Mouse (Mus musculus) gastrocnemius, postnatal 10 days (tissue): ENCODE data around the gene Tbck. TPM values are rescaled to one million over a fixed set of nuclear protein-coding genes. Genes with fewer than 3 reads are reported as not detected.

Experiments used
- DNase-seq: peaks from one replicate; pipeline ENCODE4 v3.0.0; 2021; ENCODE audit warnings: mixed read lengths
- total RNA-seq, 2 experiments: library from RNA; stranded (reverse); gene quantifications; 2 replicates each; pipeline ENCODE4 v1.2.3; 2021

Tbck gene
- total RNA-seq, 2 experiments from 2014 or later: 11.0 to 11.1 TPM

DNA sequence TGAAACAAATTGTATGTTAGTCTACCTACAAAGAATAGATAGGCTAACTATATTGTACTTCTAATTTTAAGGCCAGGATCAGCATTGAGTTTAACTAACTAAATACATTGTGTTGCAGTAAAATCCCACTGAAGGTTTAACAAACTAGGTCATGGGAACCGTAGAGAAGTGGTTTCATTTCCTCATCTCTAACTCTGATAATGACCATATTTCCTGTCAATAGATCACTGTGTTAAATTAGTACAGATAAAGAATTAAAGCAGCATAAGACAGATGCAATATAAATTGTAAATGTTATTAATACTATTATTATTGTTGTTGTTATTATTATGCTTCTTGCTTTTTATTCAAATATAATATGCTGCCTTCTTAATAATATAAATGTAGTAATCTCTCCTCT lies 72.3 kb downstream of the Tbck start:
- no peak for DNase-seq

DNA sequence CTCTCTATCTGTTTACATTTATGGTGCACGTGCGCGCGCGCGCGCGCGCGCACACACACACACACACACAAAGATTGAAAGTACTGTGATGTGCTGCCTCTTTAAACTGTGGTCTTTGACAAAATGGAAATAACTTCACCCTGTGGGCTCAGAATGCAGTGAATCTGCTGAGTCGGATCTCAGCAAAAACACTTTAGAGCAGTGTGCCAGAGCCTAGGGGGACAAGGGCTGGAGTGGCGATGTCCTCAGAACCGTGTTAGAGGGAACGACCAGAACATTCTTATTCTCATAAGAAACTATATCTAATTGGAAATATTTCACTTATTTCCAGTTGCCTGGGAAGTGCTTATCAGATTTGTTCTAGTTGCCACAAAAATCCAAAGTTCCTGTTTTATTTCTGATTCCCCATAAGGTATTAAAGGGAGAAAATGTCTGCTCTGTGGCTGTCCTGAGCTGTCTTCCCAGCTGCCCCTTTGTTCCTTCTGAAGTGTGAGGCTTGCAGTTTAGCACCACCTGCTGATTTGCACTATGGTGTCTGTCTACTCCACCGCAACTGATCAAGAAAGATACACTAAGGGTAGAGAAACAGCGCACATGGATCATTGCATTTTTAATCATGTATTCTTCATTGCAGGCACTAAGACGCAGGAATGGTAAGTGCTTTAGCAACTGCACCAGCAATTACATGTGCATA lies 82.2 kb downstream of the Tbck start:
- no peak for DNase-seq

DNA sequence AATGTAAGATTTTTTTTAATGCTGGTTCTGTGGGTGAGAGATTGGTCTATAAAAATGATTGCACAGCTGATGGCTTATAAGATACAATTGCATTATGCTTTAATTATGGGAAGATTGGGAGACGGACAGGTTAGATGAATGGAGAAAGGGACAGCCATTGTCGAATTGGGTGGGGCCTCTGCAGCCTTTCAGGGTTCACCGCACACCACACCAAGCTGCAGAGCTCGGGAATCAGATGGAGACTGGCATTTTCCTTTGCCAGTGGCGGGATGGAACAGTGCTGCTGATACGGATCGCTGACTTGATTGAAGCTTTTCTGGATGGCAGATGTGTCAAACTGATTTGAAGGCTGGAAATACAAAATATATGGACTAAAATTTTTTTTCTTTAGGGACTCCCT lies 88.1 kb downstream of the Tbck start:
- DNase-seq: no peak

GRCm38 (mm10) chr3:132776686-132777085 lies 92.7 kb downstream of the Tbck start:
- DNase-seq: no peak

DNA sequence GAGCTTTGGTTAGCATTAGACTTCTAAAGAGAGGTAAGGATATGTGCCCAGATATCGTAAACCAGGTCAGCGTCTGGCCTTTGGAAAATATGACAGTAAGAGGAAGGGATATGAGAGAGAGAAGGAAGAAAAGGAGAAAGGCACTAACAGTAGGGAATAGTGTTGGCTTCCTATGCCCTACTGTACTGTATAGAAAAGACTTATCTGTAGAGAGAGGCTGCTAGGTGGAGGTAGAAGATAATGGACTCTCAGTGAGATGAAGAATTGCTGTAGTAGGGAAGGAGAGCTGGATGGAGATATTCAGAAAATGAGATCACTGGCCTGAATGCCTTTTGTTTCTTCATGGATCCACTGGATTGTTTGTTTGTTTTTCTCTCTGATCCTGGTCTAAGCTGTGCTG lies 97.2 kb downstream of the Tbck start:
- no peak for DNase-seq

DNA sequence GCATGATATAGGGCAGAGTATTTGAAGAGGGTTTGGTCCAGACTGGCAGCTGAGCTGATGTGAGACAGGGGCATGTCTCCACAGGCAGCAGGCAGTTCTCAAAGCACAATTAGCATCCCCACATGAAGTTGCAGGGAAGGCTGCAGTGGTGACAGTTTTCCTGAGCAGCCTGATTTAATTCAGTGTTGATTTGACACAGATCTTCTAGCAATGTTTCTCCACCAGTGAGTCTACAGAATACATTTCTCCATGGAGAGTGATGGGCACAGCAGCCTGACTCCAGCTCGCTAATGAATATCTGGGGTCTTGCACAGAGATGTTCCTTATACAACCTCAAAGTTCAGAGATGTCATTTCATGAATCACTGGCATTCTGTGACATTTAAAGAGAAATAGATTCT lies 99.1 kb downstream of the Tbck start:
- no peak for DNase-seq

- no peak for DNase-seq
These were observed 100.8 kb downstream of the Tbck start for GRCm38 (mm10) chr3:132784732-132785131.

DNA sequence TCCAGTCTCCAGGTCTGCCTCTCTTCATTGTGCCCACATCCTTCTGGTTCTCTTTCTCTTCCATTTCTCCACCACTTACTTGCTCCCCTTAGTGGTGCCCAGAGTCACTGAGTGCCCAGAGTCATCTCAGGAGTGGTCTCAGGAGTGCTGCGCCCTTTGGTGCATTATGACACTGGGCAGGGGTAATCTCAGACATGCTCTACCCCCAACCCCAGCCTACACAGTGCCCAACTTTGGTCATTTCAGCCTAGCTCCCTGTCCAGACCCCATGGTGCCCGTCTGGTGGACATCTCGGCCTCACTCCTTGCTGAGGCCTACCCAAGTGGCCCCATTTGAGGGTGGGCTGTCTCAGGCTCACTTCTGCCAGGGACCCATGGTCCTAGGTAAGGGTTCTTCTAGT lies 102.7 kb downstream of the Tbck start:
- DNase-seq: no peak

- no peak for DNase-seq
These were observed 103.8 kb downstream of the Tbck start for GRCm38 (mm10) chr3:132787775-132788174.

GRCm38 (mm10) chr3:132791140-132791539 lies 107.2 kb downstream of the Tbck start:
- DNase-seq: no peak

DNA sequence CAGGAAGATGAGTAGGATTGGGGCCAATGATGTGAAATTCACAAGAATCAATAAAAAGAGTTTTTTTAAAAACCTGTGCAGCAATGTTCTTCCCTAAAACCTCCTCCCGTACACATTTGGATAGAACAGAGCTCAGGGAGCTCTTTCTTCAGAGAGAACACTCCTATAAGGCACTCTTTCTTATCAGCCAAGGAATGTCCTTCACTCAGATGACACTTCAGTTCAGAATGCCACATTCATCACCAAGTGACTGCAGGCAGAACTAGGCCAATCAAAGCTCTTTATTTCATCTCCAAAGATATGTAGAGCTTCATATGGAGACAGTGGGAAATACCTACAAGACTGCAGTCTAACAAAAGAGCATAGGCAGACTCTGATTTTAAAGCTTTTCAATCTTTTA lies 116.3 kb downstream of the Tbck start:
- DNase-seq: no peak

GRCm38 (mm10) chr3:132801910-132802309 lies 118.0 kb downstream of the Tbck start:
- no peak for DNase-seq

DNA sequence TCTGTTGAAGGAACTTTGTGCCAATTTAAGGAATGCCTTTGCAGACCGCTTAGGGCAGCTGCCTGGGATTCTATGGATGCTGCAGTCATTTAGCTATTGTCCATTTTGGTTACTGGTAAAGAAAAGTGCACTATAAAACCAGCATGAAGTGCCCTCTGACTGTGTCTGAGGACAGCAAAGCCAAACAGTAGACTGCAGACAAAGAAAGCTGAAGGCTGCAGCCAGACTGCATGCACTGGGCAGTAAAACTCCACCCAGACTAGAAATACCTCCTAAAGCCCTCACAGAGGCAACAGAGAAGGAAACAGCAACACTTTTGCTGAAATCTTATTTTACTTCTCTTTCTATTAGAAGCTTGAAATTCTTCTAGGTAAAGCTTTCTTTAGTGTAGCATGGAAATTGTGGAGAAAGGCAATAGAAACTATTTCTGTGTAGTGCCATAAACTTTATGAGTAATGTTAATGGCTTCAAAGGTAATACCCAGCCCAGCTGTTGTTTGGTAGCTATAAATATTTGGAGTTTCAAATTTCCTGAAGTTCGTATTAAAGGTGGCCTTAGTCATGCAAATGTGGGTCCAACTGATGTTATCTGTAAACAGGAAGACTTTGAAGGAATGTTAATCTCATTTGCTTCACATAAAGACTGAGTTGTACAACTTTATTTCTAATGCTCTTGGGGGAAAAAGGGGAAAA lies 124.1 kb downstream of the Tbck start:
- no peak for DNase-seq

DNA sequence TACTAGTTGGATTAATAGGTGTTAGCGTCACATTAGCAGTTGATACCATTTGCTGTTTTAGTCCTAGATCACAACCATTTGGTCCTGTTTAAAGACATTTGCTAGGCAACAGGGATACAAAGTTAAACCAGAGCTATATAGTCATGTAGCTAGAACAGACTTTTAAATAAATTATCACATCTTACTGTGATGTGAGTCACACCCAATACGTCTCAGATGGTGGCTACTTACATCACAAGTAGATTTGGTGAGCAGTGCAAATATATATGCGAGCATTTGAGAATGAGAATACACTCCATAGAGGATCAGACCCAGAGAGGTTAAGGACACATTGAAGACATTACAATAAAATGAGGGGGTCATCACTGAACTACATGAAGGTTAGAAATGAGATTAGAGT lies 125.0 kb downstream of the Tbck start:
- no peak for DNase-seq

DNA sequence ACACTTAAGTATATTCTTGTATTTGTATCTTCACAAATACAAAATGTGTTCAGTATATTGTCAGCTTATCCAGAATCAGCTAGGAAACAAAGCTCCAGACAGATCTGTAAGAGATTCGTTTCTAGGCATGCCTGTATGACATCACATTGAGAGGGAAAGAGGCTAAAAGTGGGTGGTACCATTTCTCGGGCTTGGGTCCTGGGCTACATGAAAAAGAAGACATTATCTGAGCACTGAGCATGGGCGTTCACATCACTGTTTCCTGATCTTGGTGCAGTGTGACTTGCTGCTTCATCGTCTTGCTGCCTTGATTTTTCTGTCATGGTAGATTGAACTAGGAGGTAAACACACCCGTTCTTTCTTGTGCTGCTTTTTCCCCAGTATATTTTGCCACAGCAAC lies 127.8 kb downstream of the Tbck start:
- no peak for DNase-seq

- DNase-seq: no peak
These were observed 128.4 kb downstream of the Tbck start for GRCm38 (mm10) chr3:132812356-132812755.

DNA sequence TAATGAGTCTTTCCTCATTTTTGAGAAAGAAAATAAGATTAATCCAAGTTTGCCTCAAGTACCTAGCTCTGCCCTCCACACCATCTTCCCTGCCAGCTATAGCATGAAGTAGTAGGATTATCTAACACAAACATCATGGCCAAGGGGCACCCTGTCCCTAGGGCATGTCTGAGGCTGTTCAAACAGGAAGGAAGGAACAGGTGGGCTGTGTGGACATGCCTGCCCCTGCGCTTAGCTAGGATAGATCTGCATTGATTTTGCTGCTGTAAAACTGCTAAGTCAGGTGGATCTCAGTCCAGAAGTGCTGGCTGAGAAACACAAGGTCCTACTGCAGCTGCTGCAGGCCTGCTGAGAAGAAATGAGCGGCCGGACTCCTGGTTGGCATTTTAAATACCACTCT lies 129.2 kb downstream of the Tbck start:
- DNase-seq: no peak

- DNase-seq: no peak
These were observed 130.0 kb downstream of the Tbck start for GRCm38 (mm10) chr3:132813706-132814497.

GRCm38 (mm10) chr3:132814791-132815496 lies 131.0 kb downstream of the Tbck start:
- no peak for DNase-seq

DNA sequence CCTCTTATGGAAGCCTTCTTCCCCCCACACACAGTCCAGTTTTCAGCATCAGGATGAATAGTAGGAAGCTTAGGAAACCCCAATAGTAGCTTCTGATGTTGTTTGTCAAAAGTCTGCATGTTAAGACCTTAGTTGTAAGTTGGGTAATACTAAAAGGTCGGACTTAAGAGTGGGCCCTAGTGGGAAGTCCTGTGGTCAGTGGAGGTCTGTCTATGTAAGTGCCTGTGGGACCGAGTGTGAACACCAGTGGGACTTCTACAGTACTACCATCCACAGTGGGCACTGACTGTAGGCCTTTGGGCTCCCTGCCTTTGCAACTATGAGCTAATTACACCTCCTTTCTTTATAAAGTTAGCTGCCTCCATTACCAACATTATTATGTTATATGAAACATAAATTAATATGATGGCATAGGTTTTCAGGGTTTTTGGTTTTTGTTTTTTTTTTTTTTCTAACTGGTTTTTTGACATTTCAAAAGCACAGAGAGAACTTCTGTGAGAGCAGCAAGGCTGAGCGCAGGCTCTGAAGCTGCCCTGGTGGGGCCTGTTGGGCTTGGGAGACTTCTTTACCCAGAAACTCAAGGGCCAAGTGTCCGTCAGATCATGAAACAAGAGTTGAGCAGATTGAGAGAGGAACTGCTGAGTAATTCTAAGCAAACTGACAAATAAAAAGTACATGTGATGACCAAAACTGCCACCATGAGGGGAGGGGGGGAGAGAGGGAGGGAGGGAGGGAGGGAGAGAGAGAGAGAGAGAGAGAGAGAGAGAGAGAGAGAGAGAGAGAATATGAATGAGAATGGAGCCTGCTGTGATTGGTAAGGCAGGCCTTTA lies 131.8 kb downstream of the Tbck start:
- no peak for DNase-seq

GRCm38 (mm10) chr3:132819408-132819807 lies 135.5 kb downstream of the Tbck start:
- DNase-seq: no peak
